Mouse (Mus musculus): ENCODE data around the gene Dlk1. TPM values are rescaled to one million over a fixed set of nuclear protein-coding genes. Genes with fewer than 3 reads are reported as not detected.

Dlk1 gene
- polyA plus RNA-seq, 1 experiment: not detected

GRCm38 (mm10) chr12:109437559-109438350 lies 14.9 kb upstream of the Dlk1 start:
- H3K36me3 ChIP-seq (ENCODE audit: control insufficient read depth, insufficient read depth): no peaks in the 10 kb centered on the region
- H3ac ChIP-seq (ENCODE audit: control insufficient read depth, insufficient read length): no peak overlapping the region
- H3K27me3 ChIP-seq (ENCODE audit: control insufficient read depth, insufficient read depth, insufficient read length): no peaks in the 10 kb centered on the region
- no peak overlapping the region for H3K4me2 ChIP-seq (ENCODE audit: low read depth)
- H3K79me2 ChIP-seq (ENCODE audit: control insufficient read depth, insufficient read depth): no peaks in the 10 kb centered on the region
- no peak for TF ChIP-seq POLR2A (IDR thresholded peaks at IDR 0.05; ENCODE audit: insufficient read length, low read depth)
- TF ChIP-seq REST (IDR thresholded peaks at IDR 0.05; ENCODE audit: insufficient read depth, insufficient read length): no peak
- no peak for TF ChIP-seq MYOD1 (IDR thresholded peaks at IDR 0.05; ENCODE audit: control insufficient read depth in 1 of 3, insufficient read length in 2 of 3, low read depth in 2 of 3)
- no peak for TF ChIP-seq CEBPB (IDR thresholded peaks at IDR 0.05; ENCODE audit: insufficient read depth, poor library complexity, severe bottlenecking)
- H3K4me3 ChIP-seq: no peak overlapping the region

GRCm38 (mm10) chr12:109438383-109438782 lies 14.2 kb upstream of the Dlk1 start:
- H3K27me3 ChIP-seq (ENCODE audit: control insufficient read depth, insufficient read depth, insufficient read length): no peaks in the 10 kb centered on the region
- TF ChIP-seq REST (IDR thresholded peaks at IDR 0.05; ENCODE audit: insufficient read depth, insufficient read length): no peak
- H3K36me3 ChIP-seq (ENCODE audit: control insufficient read depth, insufficient read depth): no peaks in the 10 kb centered on the region
- H3K4me3 ChIP-seq: no peak overlapping the region
- no peak overlapping the region for H3K4me2 ChIP-seq (ENCODE audit: low read depth)
- H3K79me2 ChIP-seq (ENCODE audit: control insufficient read depth, insufficient read depth): no peaks in the 10 kb centered on the region
- H3ac ChIP-seq (ENCODE audit: control insufficient read depth, insufficient read length): no peak overlapping the region

- no peaks in the 10 kb centered on the region for H3K36me3 ChIP-seq (ENCODE audit: control insufficient read depth, insufficient read depth)
- no peak overlapping the region for H3K4me3 ChIP-seq
- H3K4me2 ChIP-seq (ENCODE audit: low read depth): no peak overlapping the region
- H3K27me3 ChIP-seq (ENCODE audit: control insufficient read depth, insufficient read depth, insufficient read length): no peaks in the 10 kb centered on the region
- no peaks in the 10 kb centered on the region for H3K79me2 ChIP-seq (ENCODE audit: control insufficient read depth, insufficient read depth)
- TF ChIP-seq POLR2AphosphoS2 (IDR thresholded peaks at IDR 0.05; ENCODE audit: insufficient read length, low read depth) (no peak), MYOD1 (IDR thresholded peaks at IDR 0.05; ENCODE audit: control insufficient read depth in 1 of 3, insufficient read length in 2 of 3, low read depth in 2 of 3) (no peak), TCF12 (IDR thresholded peaks at IDR 0.05; ENCODE audit: insufficient read depth, poor library complexity, severe bottlenecking) (no peak), E2F4 (IDR thresholded peaks at IDR 0.05; ENCODE audit: insufficient read depth) (no peak)
- H3ac ChIP-seq (ENCODE audit: control insufficient read depth, insufficient read length): no peak overlapping the region
Observed at GRCm38 (mm10) chr12:109439974-109440373, 12.6 kb upstream of the Dlk1 start.

GRCm38 (mm10) chr12:109441366-109441765 lies 11.3 kb upstream of the Dlk1 start:
- H3K4me2 ChIP-seq (ENCODE audit: low read depth): peak overlapping the region; percentile 65
- TF ChIP-seq E2F4 (IDR thresholded peaks at IDR 0.05; ENCODE audit: insufficient read depth) (no peak), MYOG (IDR thresholded peaks at IDR 0.05; ENCODE audit: control insufficient read depth in 1 of 3, insufficient read depth in 1 of 3, insufficient read length in 2 of 3, low read depth in 2 of 3) (peak in 2 of 3 experiments; percentile 23 to 60), MYOD1 (IDR thresholded peaks at IDR 0.05; ENCODE audit: control insufficient read depth in 1 of 3, insufficient read length in 2 of 3, low read depth in 2 of 3) (peak in 2 of 3 experiments; percentile 9 to 73)

GRCm38 (mm10) chr12:109442115-109442514 lies 10.5 kb upstream of the Dlk1 start:
- no peaks in the 10 kb centered on the region for H3K36me3 ChIP-seq (ENCODE audit: control insufficient read depth, insufficient read depth)
- H3K27me3 ChIP-seq (ENCODE audit: control insufficient read depth, insufficient read depth, insufficient read length): no peaks in the 10 kb centered on the region
- H3K79me2 ChIP-seq (ENCODE audit: control insufficient read depth, insufficient read depth): no peaks in the 10 kb centered on the region
- no peak overlapping the region for H3K4me3 ChIP-seq
- H3K4me2 ChIP-seq (ENCODE audit: low read depth): peak overlapping the region; percentile 65
- no peak overlapping the region for H3ac ChIP-seq (ENCODE audit: control insufficient read depth, insufficient read length)
- TF ChIP-seq REST (IDR thresholded peaks at IDR 0.05; ENCODE audit: insufficient read depth, insufficient read length) (no peak), TCF3 (IDR thresholded peaks at IDR 0.05; ENCODE audit: insufficient read length, low read depth) (no peak), MYOG (IDR thresholded peaks at IDR 0.05; ENCODE audit: control insufficient read depth in 1 of 3, insufficient read depth in 1 of 3, insufficient read length in 2 of 3, low read depth in 2 of 3) (no peak), CEBPB (IDR thresholded peaks at IDR 0.05; ENCODE audit: insufficient read depth, poor library complexity, severe bottlenecking) (no peak), USF1 (IDR thresholded peaks at IDR 0.05; ENCODE audit: low read depth) (no peak), POLR2A (IDR thresholded peaks at IDR 0.05; ENCODE audit: insufficient read length, low read depth) (no peak), SRF (IDR thresholded peaks at IDR 0.05; ENCODE audit: control insufficient read depth, insufficient read length, low read depth) (no peak), POLR2AphosphoS2 (IDR thresholded peaks at IDR 0.05; ENCODE audit: insufficient read length, low read depth) (no peak)

More at GRCm38 (mm10) chr12:109441366-109441765, 11.3 kb upstream of the Dlk1 start:
- H3K79me2 ChIP-seq (ENCODE audit: control insufficient read depth, insufficient read depth): no peaks in the 10 kb centered on the region
- H3K4me3 ChIP-seq: no peak overlapping the region
- no peaks in the 10 kb centered on the region for H3K27me3 ChIP-seq (ENCODE audit: control insufficient read depth, insufficient read depth, insufficient read length)
- H3K36me3 ChIP-seq (ENCODE audit: control insufficient read depth, insufficient read depth): no peaks in the 10 kb centered on the region
- H3ac ChIP-seq (ENCODE audit: control insufficient read depth, insufficient read length): no peak overlapping the region

- no peaks in the 10 kb centered on the region for H3K36me3 ChIP-seq (ENCODE audit: control insufficient read depth, insufficient read depth)
- H3K4me2 ChIP-seq (ENCODE audit: low read depth): no peak overlapping the region
- TF ChIP-seq MYOD1 (IDR thresholded peaks at IDR 0.05; ENCODE audit: control insufficient read depth in 1 of 3, insufficient read length in 2 of 3, low read depth in 2 of 3) (no peak), TCF3 (IDR thresholded peaks at IDR 0.05; ENCODE audit: insufficient read length, low read depth) (no peak), E2F4 (IDR thresholded peaks at IDR 0.05; ENCODE audit: insufficient read depth) (no peak), MYOG (IDR thresholded peaks at IDR 0.05; ENCODE audit: control insufficient read depth in 1 of 3, insufficient read depth in 1 of 3, insufficient read length in 2 of 3, low read depth in 2 of 3) (no peak), POLR2A (IDR thresholded peaks at IDR 0.05; ENCODE audit: insufficient read length, low read depth) (no peak), POLR2AphosphoS2 (IDR thresholded peaks at IDR 0.05; ENCODE audit: insufficient read length, low read depth) (no peak), CEBPB (IDR thresholded peaks at IDR 0.05; ENCODE audit: insufficient read depth, poor library complexity, severe bottlenecking) (no peak)
- H3K4me3 ChIP-seq: no peak overlapping the region
- H3K79me2 ChIP-seq (ENCODE audit: control insufficient read depth, insufficient read depth): no peaks in the 10 kb centered on the region
- no peak overlapping the region for H3ac ChIP-seq (ENCODE audit: control insufficient read depth, insufficient read length)
- no peaks in the 10 kb centered on the region for H3K27me3 ChIP-seq (ENCODE audit: control insufficient read depth, insufficient read depth, insufficient read length)
Observed at GRCm38 (mm10) chr12:109443276-109443675, 9.3 kb upstream of the Dlk1 start.

Measured in myocyte (in vitro differentiated cells).